Mouse (Mus musculus) embryo, embryonic 10 days (tissue): Measurements from ENCODE around the gene Atp5d.

ENCODE experiments used
- DNase-seq: peaks from one replicate; pipeline ENCODE4 v3.0.0-alpha.2; 2015; ENCODE audit warnings: low spot score

Gene Atp5d

DNA sequence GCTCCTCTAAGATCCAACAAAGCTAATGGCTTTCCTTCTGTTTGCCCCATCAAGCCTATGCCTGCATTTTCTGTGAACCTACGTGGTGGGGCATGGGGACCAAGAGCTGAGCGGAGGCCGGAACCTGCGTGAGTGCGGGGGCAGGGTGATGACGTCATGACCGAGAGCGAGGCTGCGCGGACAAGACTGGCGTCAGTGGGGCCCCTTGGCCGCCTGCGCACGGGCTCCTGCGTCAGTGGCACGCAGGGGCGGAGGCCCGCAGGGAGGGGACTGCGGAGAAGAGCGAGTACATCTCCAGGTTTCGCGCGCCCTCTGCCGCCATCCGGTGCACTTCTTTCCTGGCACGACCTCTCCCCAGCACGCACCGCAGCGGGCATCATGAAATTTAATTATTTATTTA is 2.8 kb downstream of the Atp5d start:
- DNase-seq = peak; percentile 96

GRCm38 (mm10) chr10:80141786-80142529 is 3.5 kb downstream of the Atp5d start:
- DNase-seq = peak; percentile 100

DNA sequence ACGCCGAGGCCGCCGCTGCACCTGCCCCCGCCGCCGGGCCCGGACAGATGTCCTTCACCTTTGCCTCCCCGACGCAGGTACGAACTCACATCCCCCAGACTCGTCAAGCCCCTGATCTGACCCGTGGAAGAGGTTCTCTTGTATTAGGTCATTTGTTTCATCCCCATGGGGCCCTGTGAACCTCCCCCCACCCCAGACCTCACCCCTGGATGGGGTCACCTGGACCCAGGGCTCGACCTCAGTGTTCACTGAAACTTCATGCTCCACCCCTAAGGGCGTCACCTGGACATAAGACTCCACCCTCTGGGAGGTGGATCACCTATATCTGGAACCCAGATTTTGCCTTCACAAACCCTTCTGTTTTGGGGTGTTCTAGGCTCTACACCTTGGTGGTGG is 4.1 kb downstream of the Atp5d start:
- DNase-seq = no peak

DNA sequence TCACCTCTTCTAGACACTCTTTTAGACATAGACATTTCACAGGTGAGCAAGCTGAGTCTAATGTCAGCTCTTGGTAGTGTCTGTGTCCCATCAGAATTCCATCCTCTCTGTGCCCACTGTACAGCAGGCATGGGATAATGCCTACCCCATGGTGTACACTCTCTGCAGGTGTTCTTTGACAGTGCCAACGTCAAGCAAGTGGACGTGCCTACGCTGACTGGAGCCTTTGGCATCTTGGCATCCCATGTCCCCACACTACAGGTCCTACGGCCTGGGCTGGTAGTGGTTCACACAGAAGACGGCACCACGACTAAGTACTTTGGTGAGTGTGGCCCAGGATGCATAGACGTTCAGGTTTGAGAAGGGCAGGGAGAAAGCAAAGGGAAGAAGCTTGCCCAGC is 5.2 kb downstream of the Atp5d start:
- no peak for DNase-seq

GRCm38 (mm10) chr10:80144159-80144558 is 5.7 kb downstream of the Atp5d start:
- no peak for DNase-seq

DNA sequence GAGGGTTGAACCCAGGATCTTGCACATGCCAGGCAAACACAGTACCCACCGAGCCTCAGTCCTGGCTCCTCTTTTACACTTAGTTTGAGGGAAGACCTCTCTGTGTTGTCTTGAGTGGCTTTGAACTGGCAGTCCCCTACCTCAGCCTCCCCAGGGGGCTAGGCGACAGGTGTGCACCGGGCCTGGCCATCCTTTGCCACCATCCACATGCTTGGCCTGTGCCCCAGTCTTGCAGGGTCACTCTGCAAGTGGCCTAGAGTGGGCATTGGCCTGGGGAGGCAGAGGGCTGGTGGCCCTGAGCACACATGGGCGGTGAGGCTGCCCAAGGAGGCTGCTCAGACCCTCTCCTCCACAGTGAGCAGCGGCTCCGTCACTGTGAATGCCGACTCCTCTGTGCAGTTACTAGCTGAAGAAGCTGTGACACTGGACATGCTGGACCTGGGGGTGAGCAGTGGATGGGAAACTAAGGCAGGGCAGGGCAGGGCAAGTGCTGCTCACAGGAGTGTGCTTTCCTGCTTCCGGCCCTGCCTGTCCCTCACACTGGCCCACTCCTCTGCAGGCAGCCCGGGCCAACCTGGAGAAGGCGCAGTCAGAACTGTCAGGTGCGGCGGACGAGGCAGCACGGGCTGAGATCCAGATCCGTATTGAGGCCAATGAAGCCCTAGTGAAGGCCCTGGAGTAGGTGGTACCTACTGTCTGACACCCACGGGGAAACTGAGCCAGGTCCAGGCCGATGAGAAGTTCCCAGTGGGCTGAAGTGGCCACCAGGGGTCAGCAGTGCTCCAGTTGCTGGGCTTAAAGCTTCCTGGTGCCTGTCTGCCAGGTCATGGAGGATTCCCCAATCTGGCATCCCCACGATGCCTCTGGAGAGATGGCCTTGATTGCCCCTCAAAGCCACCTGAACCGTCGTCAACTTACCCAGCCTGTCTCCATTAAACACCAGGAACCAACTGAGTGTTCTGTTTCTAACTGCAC is 6.7 kb downstream of the Atp5d start:
- peak; percentile 83 for DNase-seq

DNA sequence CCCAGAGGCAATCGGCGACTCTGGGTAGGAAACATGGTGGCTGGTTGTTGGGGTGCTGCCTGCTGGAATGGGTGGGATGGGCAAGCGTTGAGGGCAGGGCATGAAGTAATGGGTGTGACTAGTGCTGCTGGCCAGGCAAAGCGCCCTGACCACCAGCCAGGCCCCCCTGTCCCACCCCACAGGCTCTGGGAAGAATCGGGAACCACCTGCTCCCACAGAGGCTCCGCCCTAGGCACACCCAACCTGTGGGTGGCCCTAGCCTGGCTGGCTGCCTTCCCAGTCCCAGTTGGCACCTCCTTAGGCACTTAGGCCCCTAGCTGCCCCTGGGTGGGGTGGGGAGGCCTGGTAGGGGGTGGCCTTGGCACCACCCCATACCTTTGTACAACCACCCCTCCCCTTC is 7.5 kb downstream of the Atp5d start:
- DNase-seq = no peak

GRCm38 (mm10) chr10:80146568-80147011 is 8.2 kb downstream of the Atp5d start:
- no peak for DNase-seq

DNA sequence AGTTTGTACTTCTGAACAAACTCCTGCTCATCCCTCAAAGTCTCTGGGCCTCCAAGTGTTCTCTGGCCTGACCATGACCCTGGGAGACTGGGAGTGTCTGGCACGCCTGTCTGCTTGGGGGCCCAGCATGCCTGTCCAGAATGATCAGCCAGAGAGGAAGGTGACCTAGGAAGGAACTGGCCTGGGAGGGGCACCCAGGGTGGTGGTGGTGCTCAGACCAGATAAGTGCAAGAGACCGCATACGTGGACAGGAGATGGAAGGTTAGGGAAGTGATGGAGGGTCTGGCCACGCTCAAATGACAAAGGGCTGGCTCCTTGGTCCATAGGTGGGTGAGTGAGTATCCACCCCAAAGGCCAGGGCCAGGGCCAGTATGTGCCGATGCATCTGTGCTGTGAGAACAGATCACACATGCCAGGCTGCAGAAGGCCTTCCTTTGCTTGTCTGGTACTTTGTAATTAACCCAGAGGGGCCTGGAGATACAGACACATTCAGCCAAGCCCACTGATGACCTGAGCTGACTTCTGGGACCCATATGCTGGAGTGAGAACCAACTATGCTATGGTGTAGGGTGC is 8.8 kb downstream of the Atp5d start:
- no peak for DNase-seq

DNA sequence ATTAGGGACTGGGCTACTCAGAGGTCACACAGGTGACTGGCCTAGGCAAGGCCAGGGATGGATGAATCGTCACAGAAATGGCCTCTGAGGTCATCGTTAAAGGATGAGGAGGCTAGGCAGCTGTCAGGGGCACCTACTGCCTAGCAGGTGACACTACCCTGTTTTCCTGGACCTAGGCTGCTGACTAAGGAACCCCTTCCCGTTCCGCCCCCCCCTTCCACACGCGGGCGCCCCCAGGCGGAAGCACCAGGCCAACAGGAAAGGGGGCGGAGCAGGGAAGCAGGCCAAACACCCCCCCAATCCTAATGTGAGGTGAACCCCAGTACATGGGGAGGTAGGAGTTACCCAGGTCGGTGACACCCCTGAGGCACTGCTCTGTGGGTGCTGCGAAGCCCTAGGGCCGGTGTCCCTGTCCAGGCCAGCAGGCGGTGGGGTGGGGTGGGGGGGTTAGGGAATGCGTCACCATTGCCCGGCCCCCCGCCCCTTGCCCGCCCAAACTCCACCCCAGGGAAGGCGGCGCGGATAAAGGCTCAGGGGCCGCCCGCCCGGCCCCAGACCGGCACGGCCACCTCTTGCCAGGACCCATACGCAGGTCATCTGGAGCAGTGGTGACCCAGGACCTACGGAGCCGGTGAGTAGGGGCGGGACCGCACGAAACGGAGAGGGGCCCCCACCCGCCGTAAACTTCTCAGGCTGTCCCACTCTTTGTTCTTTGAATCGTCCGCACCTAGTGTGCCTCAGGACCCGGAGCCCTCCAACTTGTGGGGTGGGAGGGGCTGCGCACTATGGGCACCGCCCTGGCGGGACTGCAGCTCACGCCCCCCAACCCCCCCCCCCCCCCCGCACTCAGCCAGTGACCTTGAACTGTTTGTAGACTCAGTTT is 9.5 kb downstream of the Atp5d start, which contains the start of gene Midn:
TSS of gene Midn (plus strand) at position 554 of the 883 bp plus-strand sequence.
- DNase-seq = peak; percentile 79

DNA sequence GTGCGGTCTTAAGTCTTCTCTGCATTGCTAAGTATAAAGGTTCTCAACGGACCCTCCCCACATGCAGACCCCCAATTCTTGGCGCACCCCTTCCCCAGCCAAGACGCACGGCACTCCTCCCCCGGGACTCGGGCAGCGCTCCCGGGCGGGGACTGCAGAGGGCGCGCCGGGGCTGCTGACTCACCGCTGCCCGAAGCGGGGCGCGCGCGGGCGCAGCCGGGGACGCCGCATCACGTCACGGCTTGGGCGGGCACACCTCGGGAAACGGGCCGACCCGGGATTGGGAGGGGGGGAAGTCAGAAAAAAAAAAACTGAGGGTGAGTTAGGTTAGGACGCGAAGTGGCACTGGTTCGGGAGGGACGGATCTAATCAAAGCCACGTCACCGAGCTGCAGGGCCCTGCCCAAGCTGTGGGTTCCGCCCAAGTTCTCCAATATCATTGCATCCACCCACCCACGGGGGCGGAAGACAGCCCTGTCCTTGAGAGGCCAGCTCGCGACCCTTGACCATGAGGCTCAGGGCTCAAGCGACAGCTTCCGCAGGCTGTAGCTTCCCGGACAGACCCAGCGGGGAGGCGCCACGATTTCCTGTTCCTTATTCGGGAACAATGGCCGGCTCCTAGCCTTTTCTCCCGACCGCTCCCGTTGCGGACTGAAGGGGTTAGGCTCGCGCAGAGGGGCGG is 10.3 kb downstream of the Atp5d start:
- peak; percentile 93 for DNase-seq

- DNase-seq = peak; percentile 99
Measured at GRCm38 (mm10) chr10:80149291-80150225, 11.1 kb downstream of the Atp5d start.

- peak; percentile 72 for DNase-seq
Measured at GRCm38 (mm10) chr10:80150226-80151210, 12.1 kb downstream of the Atp5d start.

DNA sequence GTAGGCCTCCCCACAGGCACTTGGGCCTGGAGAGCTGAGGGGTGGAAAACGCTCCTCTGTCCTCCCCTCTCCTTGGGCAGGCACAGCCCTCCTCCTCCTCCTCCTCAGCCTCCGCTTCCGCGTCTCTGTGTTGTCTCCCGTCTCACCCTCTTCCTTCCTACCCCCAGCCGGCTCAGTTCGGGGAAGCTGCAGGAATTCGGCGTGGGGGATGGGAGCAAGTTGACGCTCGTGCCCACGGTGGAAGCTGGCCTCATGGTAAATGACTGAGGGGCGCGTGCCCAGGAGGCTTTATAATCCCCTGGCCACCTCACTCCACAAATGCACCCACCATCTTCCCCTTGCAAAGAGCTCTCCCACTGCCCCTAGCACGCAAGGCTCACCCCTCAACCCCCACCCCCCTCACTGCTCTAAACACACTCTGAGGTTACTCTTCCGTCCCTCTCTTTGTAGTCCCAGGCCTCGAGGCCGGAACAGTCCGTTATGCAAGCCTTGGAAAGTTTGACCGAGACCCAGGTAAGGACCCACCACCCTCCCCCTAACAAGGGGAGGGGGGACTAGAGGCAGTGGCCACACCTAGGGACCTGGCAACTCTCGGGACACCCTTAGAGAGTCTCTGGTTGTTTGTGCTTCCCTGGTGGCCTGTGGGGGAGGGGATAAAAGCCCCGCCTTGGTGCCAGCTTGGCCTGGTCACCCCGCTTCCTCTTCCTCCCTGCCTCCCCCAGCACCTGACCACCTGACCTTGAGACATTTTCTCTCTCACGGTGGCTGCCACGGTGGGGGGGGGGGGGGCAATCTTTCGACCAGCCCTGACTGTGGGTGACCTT is 13.0 kb downstream of the Atp5d start:
- DNase-seq = peak; percentile 67

DNA sequence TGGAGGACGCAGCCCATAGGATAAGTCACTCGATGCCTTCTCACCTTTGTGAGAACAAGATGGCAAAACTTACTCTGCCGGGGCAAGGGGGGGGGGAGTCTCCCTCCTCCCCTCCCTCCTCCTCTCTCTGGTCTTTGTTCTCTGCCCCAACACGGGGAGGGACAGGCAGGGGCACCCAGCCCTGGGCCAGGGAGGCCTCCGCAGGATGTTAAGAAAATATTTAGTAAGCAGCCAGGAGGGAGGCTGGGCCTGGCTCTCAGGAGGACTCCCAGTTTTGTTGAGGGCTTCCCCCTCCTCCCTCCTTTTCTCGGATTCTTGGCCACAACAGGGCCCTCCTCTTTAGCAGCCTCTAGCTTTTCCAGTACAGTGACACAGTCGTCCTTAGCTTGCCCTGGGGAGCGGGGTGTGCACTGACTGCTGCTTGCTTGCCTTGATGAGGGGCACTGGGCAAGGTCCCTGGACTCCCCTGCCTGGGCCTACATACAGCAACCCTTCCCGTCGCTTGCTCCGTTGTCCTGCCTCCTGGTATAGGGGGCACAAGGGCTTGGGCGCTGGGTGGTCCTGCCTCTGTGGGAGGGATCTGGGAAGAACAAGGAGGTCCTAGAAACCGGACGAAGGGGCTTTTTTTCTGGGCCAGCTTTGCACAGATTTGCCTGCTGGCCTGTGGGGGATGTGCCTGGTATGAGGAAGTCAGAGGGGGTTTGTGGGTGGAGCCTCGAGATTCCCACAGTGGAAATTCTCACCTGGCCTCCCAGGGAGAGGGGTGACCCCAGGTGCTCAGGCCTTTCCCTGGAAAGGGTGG is 13.8 kb downstream of the Atp5d start:
- DNase-seq = peak; percentile 56

GRCm38 (mm10) chr10:80152873-80153260 is 14.4 kb downstream of the Atp5d start:
- no peak for DNase-seq

DNA sequence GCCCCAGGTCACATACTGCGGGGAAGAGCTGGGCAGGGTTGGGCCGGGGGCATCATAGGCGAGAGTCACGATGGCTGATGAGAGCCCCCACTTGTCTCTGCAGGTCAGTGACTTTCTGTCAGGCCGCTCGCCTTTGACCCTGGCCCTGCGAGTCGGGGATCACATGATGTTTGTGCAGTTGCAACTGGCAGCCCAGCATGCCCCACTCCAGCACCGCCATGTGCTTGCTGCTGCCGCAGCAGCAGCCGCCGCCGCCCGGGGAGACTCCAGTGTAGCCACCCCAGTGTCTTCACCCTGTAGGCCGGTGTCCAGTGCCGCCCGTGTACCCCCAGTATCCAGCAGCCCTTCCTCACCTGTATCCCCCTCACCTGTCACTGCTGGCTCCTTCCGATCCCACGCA is 15.3 kb downstream of the Atp5d start:
- DNase-seq = no peak
